Mouse (Mus musculus) forebrain, embryonic 15.5 days (tissue): ENCODE measurements around the gene Mut. TPM values are rescaled to one million over a fixed set of nuclear protein-coding genes. Genes with fewer than 3 reads are reported as not detected.

Experiments
- ATAC-seq: fragments of 200-750 bp; cut with Nextera tagmentation; replicated peaks from 2 replicates; pipeline ENCODE4 v1.8.0; 2017; ENCODE audit warnings: mild to moderate bottlenecking, moderate TSS enrichment, moderate library complexity
- H3K27ac ChIP-seq: fragments of 300-500 bp; sonication (generic); replicated peaks from 2 replicates; pipeline ENCODE4 v1.5.1; 2015; ENCODE audit warnings: mild to moderate bottlenecking, inconsistent platforms
- H3K27me3 ChIP-seq: fragments of 300-500 bp; sonication (generic); 2 replicates; pipeline ENCODE4 v1.6.1; 2015; ENCODE audit warnings: inconsistent platforms
- H3K36me3 ChIP-seq: fragments of 300-500 bp; sonication (generic); 2 replicates; pipeline ENCODE4 v1.6.1; 2015; ENCODE audit warnings: mild to moderate bottlenecking, inconsistent platforms
- H3K4me1 ChIP-seq: fragments of 300-500 bp; sonication (generic); 2 replicates; pipeline ENCODE4 v1.6.1; 2015; ENCODE audit warnings: inconsistent platforms
- H3K4me2 ChIP-seq: fragments of 300-500 bp; sonication (generic); replicated peaks from 2 replicates; pipeline ENCODE4 v1.6.1; 2015; ENCODE audit warnings: mild to moderate bottlenecking, inconsistent platforms
- H3K4me3 ChIP-seq: fragments of 300-500 bp; sonication (generic); 2 replicates; pipeline ENCODE4 v1.5.1; 2015; ENCODE audit warnings: mild to moderate bottlenecking, inconsistent platforms
- H3K9ac ChIP-seq: fragments of 300-500 bp; sonication (generic); replicated peaks from 2 replicates; pipeline ENCODE4 v1.6.1; 2015; ENCODE audit warnings: mild to moderate bottlenecking, inconsistent platforms
- H3K9me3 ChIP-seq: fragments of 300-500 bp; sonication (generic); 2 replicates; pipeline ENCODE4 v1.6.1; 2016; ENCODE audit warnings: inconsistent platforms
- WGBS: fragments of 180-500 bp; shearing (Covaris S2); methylation state at CpG from one replicate; pipeline ENCODE4 v1.1.7; 2015; ENCODE audit warnings: mixed read lengths; 5-methylcytosine and 5-hydroxymethylcytosine counted together
- polyA plus RNA-seq: library from polyadenylated mRNA; unstranded; fragments of >200 nt; fragmentation: Nextera tagmentation; extraction: Ambion mirVana; gene quantifications from 2 replicates; pipeline ENCODE4 v1.2.1, GENCODE M21; 2015

Mut gene
- 22.0 and 22.7 TPM in 2 replicates for polyA plus RNA-seq

DNA sequence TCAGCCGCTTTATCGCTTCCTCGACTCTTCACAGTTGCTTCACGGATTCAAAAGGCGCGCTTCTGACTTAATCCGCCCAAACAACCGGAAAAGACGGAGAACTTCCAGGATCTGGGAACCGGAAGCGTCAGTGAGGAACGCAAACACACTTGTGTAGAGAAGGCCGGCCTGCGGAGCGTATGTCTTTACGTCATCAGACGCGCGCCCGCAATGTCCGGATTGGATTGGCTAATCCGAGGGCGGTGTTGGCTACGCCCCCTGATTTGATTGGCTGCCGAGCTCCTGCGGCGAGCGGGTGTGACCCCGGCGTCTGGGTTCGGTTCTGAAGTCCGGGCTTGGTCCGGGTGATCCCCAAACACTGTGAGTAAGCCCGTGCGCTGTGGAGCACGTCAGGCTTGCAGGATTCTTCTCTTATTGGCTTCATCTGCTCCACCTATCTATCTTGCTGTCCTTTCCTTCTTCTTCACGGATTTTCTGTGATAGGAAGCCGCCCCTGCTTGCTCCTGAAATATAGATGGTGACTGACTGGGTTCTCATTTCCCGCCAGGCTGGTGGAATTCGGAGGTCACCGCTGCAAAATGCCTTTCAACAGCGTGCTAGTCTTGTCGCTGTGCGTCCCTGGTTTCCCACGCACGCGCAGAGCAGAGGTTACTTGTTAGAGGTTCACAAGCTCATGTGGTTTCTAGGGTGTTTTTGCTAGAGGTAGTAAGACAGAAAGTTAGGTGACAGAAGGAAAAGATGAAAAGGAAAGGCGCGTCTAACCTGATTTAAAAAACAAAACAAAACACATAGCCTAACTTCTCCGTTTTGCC is at the start of gene Mut, which contains the start of gene Cenpq:
Mut (plus strand) TSS at position 266 of the 812 bp plus-strand sequence.
Cenpq (minus strand) TSS at position 628 of the 812 bp plus-strand sequence.
- under 1% methylated on average over 50 of the region's 50 CpGs for WGBS
- H3K9me3 ChIP-seq, result no peaks in the 10 kb centered on the region
- ATAC-seq, result peak; percentile 100
- peaks cover 11% of the 10 kb centered on the region for H3K36me3 ChIP-seq
- peak within 1 kb of the TSS; percentile 75 for H3K4me3 ChIP-seq
- H3K27ac ChIP-seq, result peak within 1 kb of the TSS; percentile 96
- H3K27me3 ChIP-seq, result no peaks in the 10 kb centered on the region
- H3K9ac ChIP-seq, result peak within 1 kb of the TSS; percentile 68
- H3K4me2 ChIP-seq, result peak within 1 kb of the TSS; percentile 74
- peaks cover 19% of the 10 kb centered on the region for H3K4me1 ChIP-seq

DNA sequence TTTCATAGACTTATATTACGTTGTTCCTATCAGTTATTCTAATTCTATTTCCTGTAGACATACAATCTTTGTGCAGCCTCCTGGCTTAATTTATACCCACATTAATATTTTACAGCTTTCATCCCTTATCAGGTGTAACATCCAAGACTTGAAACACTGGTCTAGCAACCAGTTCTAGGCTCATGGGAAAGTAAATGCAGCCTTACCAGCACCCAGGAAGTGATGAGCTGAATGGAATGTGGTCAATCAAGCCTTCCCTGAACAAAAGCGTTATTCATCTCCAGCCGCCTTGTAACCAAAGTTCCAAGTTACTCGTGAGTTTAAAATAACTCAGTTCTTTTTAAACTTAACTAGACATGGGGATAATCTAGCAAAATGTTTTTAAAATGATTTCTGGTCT is 49.3 kb upstream of the Mut start:
- Histone ChIP-seq H3K4me3 (no peak overlapping the region), H3K27ac (no peak overlapping the region), H3K9me3 (no peaks in the 10 kb centered on the region), H3K36me3 (no peaks in the 10 kb centered on the region), H3K4me1 (no peaks in the 10 kb centered on the region), H3K9ac (no peak overlapping the region), H3K27me3 (no peaks in the 10 kb centered on the region), H3K4me2 (no peak overlapping the region)
- WGBS, result 85% methylated on average over 4 of the region's 4 CpGs
- ATAC-seq, result no peak

GRCm38 (mm10) chr17:40887849-40888536 is 46.5 kb upstream of the Mut start:
- 79% methylated on average over 4 of the region's 4 CpGs for WGBS
- H3K4me3 ChIP-seq, result no peak overlapping the region
- H3K9ac ChIP-seq, result no peak overlapping the region
- H3K9me3 ChIP-seq, result no peaks in the 10 kb centered on the region
- H3K4me1 ChIP-seq, result no peaks in the 10 kb centered on the region
- no peak for ATAC-seq
- H3K4me2 ChIP-seq, result no peak overlapping the region
- no peaks in the 10 kb centered on the region for H3K27me3 ChIP-seq
- H3K27ac ChIP-seq, result no peak overlapping the region
- no peaks in the 10 kb centered on the region for H3K36me3 ChIP-seq

DNA sequence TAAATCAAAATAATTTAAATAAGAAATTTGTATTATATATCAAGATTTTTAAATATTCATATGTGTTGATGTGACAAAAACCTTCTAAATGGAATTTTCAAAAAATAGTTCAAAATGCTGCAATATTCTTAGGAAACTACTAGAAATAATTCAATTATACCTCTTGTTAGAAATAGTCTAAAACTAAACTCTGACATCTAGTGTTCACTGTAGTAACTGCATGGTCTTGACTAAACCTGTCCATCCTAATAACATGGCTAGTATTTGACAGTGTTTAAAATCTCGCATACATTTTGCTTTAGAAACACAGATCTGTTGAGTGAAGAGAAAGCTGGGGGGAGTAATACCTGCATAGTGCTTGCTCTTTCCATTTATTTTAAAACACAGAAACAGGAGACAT is 37.6 kb upstream of the Mut start:
- H3K4me3 ChIP-seq, result no peak overlapping the region
- no peaks in the 10 kb centered on the region for H3K36me3 ChIP-seq
- H3K9me3 ChIP-seq, result no peaks in the 10 kb centered on the region
- no peak for ATAC-seq
- H3K27ac ChIP-seq, result no peak overlapping the region
- no peaks in the 10 kb centered on the region for H3K4me1 ChIP-seq
- H3K9ac ChIP-seq, result no peak overlapping the region
- WGBS, result 73% methylated on average over 1 of the region's 1 CpGs
- H3K27me3 ChIP-seq, result no peaks in the 10 kb centered on the region
- no peak overlapping the region for H3K4me2 ChIP-seq

DNA sequence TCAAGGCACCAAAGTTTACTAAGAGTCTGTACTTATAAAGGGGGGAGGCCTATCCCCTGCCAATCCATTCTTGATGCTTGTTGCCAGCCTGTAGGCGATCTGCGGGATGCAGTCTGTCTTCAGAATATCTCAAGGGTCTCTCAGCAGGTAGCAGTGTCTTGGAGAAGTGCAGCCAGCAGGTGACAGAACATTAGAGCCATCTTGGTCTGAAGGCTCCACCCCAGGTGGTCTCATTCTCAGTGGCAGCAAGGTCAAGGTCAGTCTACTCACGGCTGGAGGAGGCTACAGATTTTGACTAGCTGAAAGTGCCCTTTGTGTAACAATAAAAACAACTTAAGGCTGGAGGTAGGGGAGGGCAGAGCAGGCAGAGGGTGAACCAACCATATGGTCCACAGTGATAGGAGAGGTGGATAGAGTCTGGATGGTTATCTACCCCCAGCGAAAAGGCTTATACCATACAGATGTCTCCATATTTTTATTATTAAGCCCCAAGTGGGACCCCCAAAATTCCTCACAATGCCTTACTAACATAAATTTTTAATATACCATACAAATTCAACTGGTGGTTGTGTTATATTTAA is 34.6 kb upstream of the Mut start:
- no peaks in the 10 kb centered on the region for H3K36me3 ChIP-seq
- H3K9ac ChIP-seq, result no peak overlapping the region
- H3K4me3 ChIP-seq, result no peak overlapping the region
- no peak overlapping the region for H3K27ac ChIP-seq
- H3K4me2 ChIP-seq, result no peak overlapping the region
- H3K27me3 ChIP-seq, result no peaks in the 10 kb centered on the region
- no peaks in the 10 kb centered on the region for H3K9me3 ChIP-seq
- H3K4me1 ChIP-seq, result no peaks in the 10 kb centered on the region
- ATAC-seq, result no peak
- 43% methylated on average over 4 of the region's 4 CpGs for WGBS

GRCm38 (mm10) chr17:40903345-40903744 is 31.1 kb upstream of the Mut start:
- Histone ChIP-seq H3K9ac (no peak overlapping the region), H3K4me1 (no peaks in the 10 kb centered on the region), H3K4me2 (no peak overlapping the region), H3K4me3 (no peak overlapping the region), H3K27ac (no peak overlapping the region), H3K9me3 (no peaks in the 10 kb centered on the region), H3K36me3 (no peaks in the 10 kb centered on the region), H3K27me3 (no peaks in the 10 kb centered on the region)
- WGBS, result 83% methylated on average over 4 of the region's 4 CpGs
- no peak for ATAC-seq

DNA sequence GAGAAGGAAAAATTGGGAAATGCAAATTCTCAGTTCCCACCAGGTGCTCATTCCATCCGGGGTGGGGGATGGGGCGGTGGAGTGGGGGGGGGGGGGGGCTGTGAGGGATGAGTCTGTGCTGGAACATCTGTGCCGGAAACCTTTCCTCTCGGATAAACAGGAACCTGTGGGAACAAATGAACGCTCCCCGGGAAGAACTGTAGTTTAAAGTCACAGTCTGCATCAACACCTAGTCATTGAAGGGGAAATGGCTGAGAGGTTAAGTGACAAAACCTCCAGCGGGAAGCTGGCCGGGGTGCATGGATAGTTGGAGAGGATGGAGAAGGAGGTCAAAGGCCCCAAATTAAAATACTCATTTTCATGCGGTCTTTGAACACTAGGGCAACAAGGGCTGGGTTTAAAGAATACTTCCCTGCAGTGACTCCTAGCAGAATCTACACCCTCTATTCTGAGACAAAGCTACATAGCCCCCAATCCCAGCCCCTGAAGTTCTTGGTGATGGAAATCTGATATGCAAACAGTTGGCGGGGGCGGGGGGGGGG is 30.4 kb upstream of the Mut start:
- Histone ChIP-seq H3K4me2 (no peak overlapping the region), H3K27me3 (no peaks in the 10 kb centered on the region), H3K4me1 (no peaks in the 10 kb centered on the region), H3K4me3 (no peak overlapping the region), H3K9me3 (no peaks in the 10 kb centered on the region), H3K27ac (no peak overlapping the region), H3K9ac (no peak overlapping the region), H3K36me3 (no peaks in the 10 kb centered on the region)
- WGBS, result 11% methylated on average over 11 of the region's 11 CpGs
- ATAC-seq, result no peak

GRCm38 (mm10) chr17:40904721-40905154 is 29.7 kb upstream of the Mut start:
- 0 out of 2 replicates have a peak, but pooled peaks have one; percentile 26 for ATAC-seq
- Histone ChIP-seq H3K4me3 (no peak overlapping the region), H3K4me1 (no peaks in the 10 kb centered on the region), H3K9me3 (no peaks in the 10 kb centered on the region), H3K36me3 (no peaks in the 10 kb centered on the region), H3K4me2 (peak overlapping the region; percentile 10), H3K27ac (no peak overlapping the region), H3K27me3 (no peaks in the 10 kb centered on the region), H3K9ac (no peak overlapping the region)
- 13% methylated on average over 13 of the region's 14 CpGs for WGBS

DNA sequence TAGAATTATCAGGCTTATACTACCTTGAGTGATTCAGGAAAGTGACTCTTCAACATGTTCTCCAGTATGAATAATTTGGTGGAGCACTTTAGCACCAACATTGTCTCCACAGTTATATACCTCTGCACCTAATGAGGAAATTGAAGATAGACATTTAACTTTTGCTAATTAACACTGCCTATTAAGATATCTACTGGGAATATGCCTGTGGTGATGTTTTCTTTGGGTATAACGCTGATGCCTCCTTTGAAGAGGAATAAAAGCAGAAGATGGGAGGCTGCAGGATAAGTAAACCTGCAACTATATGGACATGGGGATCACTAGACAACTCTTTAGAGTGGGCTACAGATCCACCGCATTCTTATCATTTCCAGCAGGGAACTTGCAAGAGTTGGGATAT is 20.2 kb upstream of the Mut start, which contains the start of gene Glyatl3:
Glyatl3 (minus strand) TSS at position 101 of the 400 bp plus-strand sequence.
- no peak for ATAC-seq
- Histone ChIP-seq H3K4me1 (no peaks in the 10 kb centered on the region), H3K4me3 (no peak within 1 kb of the TSS), H3K27ac (no peak within 1 kb of the TSS), H3K4me2 (no peak within 1 kb of the TSS), H3K9ac (no peak within 1 kb of the TSS), H3K36me3 (no peaks in the 10 kb centered on the region), H3K27me3 (no peaks in the 10 kb centered on the region), H3K9me3 (no peaks in the 10 kb centered on the region)
- 96% methylated on average over 2 of the region's 2 CpGs for WGBS

- H3K27me3 ChIP-seq, result no peaks in the 10 kb centered on the region
- H3K9ac ChIP-seq, result no peak overlapping the region
- no peaks in the 10 kb centered on the region for H3K4me1 ChIP-seq
- no peak for ATAC-seq
- no peak overlapping the region for H3K4me3 ChIP-seq
- H3K36me3 ChIP-seq, result no peaks in the 10 kb centered on the region
- no peak overlapping the region for H3K27ac ChIP-seq
- 100% methylated on average over 2 of the region's 2 CpGs for WGBS
- no peak overlapping the region for H3K4me2 ChIP-seq
- no peaks in the 10 kb centered on the region for H3K9me3 ChIP-seq
These were observed 19.0 kb upstream of the Mut start for GRCm38 (mm10) chr17:40915499-40915898.

- Histone ChIP-seq H3K4me2 (peak overlapping the region; percentile 74), H3K9ac (peak overlapping the region; percentile 39), H3K4me3 (peak overlapping the region; percentile 75), H3K27ac (no peak overlapping the region), H3K36me3 (peaks cover 9% of the 10 kb centered on the region), H3K27me3 (no peaks in the 10 kb centered on the region), H3K9me3 (no peaks in the 10 kb centered on the region), H3K4me1 (peaks cover 19% of the 10 kb centered on the region)
- 1% methylated on average over 14 of the region's 14 CpGs for WGBS
- ATAC-seq, result peak; percentile 49
These were observed 500 bp upstream of the Mut start for GRCm38 (mm10) chr17:40933985-40934384.

- no peak for ATAC-seq
- Histone ChIP-seq H3K4me2 (no peak overlapping the region), H3K9ac (no peak overlapping the region), H3K36me3 (peaks cover 29% of the 10 kb centered on the region), H3K9me3 (no peaks in the 10 kb centered on the region), H3K27me3 (no peaks in the 10 kb centered on the region), H3K27ac (no peak overlapping the region), H3K4me3 (no peak overlapping the region), H3K4me1 (no peaks in the 10 kb centered on the region)
- 89% methylated on average over 3 of the region's 3 CpGs for WGBS
These were observed 14.0 kb downstream of the Mut start for GRCm38 (mm10) chr17:40948518-40948917.
